Mouse (Mus musculus): ENCODE measurements at regions not wholly inside any gene's neighbourhood (a gene's known extent, or its start where the extent isn't known, plus 50 kb on each side); places are given as distances from the start of the nearest gene placed in this dataset.

GRCm38 (mm10) chr6:16999451-17000139, 65.4 kb upstream of the Tes start:
- 60% methylated on average over 21 of the region's 21 CpGs for WGBS
- no peak for ATAC-seq (replicated peaks; ENCODE audit: low FRiP score)
- Histone ChIP-seq H3K4me2 (0 out of 2 replicates have a peak overlapping the region, but pooled peaks have one; percentile 8), H3K4me3 (replicated peaks) (no peak overlapping the region), H3K27ac (no peak overlapping the region), H3K27me3 (0 out of 2 replicates have a peak, but pooled peaks cover 4% of the 10 kb centered on the region), H3K36me3 (no peaks in the 10 kb centered on the region), H3K9ac (no peak overlapping the region), H3K4me1 (peaks cover 4% of the 10 kb centered on the region; the same call in 1 of the 2 replicates), H3K9me3 (replicated peaks) (no peaks in the 10 kb centered on the region)

- 0 out of 2 replicates have a peak, but pooled peaks cover 7% of the 10 kb centered on the region for H3K27me3 ChIP-seq
- WGBS: 53% methylated on average over 10 of the region's 10 CpGs
- H3K9me3 ChIP-seq (replicated peaks): no peaks in the 10 kb centered on the region
- H3K4me1 ChIP-seq: peaks cover 4% of the 10 kb centered on the region; the same call in 1 of the 2 replicates
- H3K27ac ChIP-seq: no peak overlapping the region
- no peak overlapping the region for H3K9ac ChIP-seq
- ATAC-seq (replicated peaks; ENCODE audit: low FRiP score): no peak
- no peaks in the 10 kb centered on the region for H3K36me3 ChIP-seq
- no peak overlapping the region for H3K4me3 ChIP-seq (replicated peaks)
- peak overlapping the region; percentile 30; the same call in 1 of the 2 replicates for H3K4me2 ChIP-seq
Measured at GRCm38 (mm10) chr6:16995495-16995936, 69.4 kb upstream of the Tes start.

GRCm38 (mm10) chr6:16994711-16995110, 70.2 kb upstream of the Tes start:
- Histone ChIP-seq H3K9ac (no peak overlapping the region), H3K36me3 (no peaks in the 10 kb centered on the region), H3K4me1 (peaks cover 4% of the 10 kb centered on the region; the same call in 1 of the 2 replicates), H3K4me2 (no peak overlapping the region), H3K4me3 (replicated peaks) (no peak overlapping the region), H3K9me3 (replicated peaks) (no peaks in the 10 kb centered on the region), H3K27me3 (0 out of 2 replicates have a peak, but pooled peaks cover 7% of the 10 kb centered on the region), H3K27ac (no peak overlapping the region)
- 9% methylated on average over 8 of the region's 8 CpGs for WGBS
- ATAC-seq (replicated peaks; ENCODE audit: low FRiP score): peak; percentile 62; the same call in 1 of the 2 replicates

GRCm38 (mm10) chr6:16991996-16992591, 72.9 kb upstream of the Tes start:
- no peak overlapping the region for H3K4me2 ChIP-seq
- ATAC-seq (replicated peaks; ENCODE audit: low FRiP score): no peak
- no peak overlapping the region for H3K27ac ChIP-seq
- H3K9me3 ChIP-seq (replicated peaks): no peaks in the 10 kb centered on the region
- H3K36me3 ChIP-seq: no peaks in the 10 kb centered on the region
- peaks cover 4% of the 10 kb centered on the region; the same call in 1 of the 2 replicates for H3K4me1 ChIP-seq
- no peak overlapping the region for H3K9ac ChIP-seq
- H3K27me3 ChIP-seq: 0 out of 2 replicates have a peak, but pooled peaks cover 7% of the 10 kb centered on the region
- H3K4me3 ChIP-seq (replicated peaks): no peak overlapping the region
- WGBS: 68% methylated on average over 15 of the region's 15 CpGs

- Histone ChIP-seq H3K4me1 (no peaks in the 10 kb centered on the region), H3K27me3 (0 out of 2 replicates have a peak, but pooled peaks cover 2% of the 10 kb centered on the region), H3K9ac (no peak overlapping the region), H3K4me3 (replicated peaks) (no peak overlapping the region), H3K4me2 (no peak overlapping the region), H3K9me3 (replicated peaks) (no peaks in the 10 kb centered on the region), H3K27ac (no peak overlapping the region), H3K36me3 (no peaks in the 10 kb centered on the region)
- no peak for ATAC-seq (replicated peaks; ENCODE audit: low FRiP score)
- 26% methylated on average over 3 of the region's 3 CpGs for WGBS
Measured at GRCm38 (mm10) chr6:16978206-16978505, 79.9 kb upstream of the Tfec start.

GRCm38 (mm10) chr6:16977392-16978205, 79.4 kb upstream of the Tfec start:
- H3K27me3 ChIP-seq: 0 out of 2 replicates have a peak, but pooled peaks cover 2% of the 10 kb centered on the region

GRCm38 (mm10) chr6:16965658-16966057, 67.4 kb upstream of the Tfec start:
- H3K36me3 ChIP-seq: no peaks in the 10 kb centered on the region
- no peaks in the 10 kb centered on the region for H3K27me3 ChIP-seq
- H3K4me2 ChIP-seq: no peak overlapping the region
- no peaks in the 10 kb centered on the region for H3K4me1 ChIP-seq
- no peak overlapping the region for H3K27ac ChIP-seq
- ATAC-seq (replicated peaks; ENCODE audit: low FRiP score): no peak
- no peak overlapping the region for H3K9ac ChIP-seq
- H3K9me3 ChIP-seq (replicated peaks): no peaks in the 10 kb centered on the region
- WGBS: 71% methylated on average over 5 of the region's 5 CpGs
- no peak overlapping the region for H3K4me3 ChIP-seq (replicated peaks)

More at GRCm38 (mm10) chr6:16977392-16978205, 79.4 kb upstream of the Tfec start:
- Histone ChIP-seq H3K4me3 (replicated peaks) (no peak overlapping the region), H3K9me3 (replicated peaks) (no peaks in the 10 kb centered on the region), H3K27ac (no peak overlapping the region), H3K9ac (no peak overlapping the region), H3K36me3 (no peaks in the 10 kb centered on the region), H3K4me1 (no peaks in the 10 kb centered on the region), H3K4me2 (no peak overlapping the region)
- ATAC-seq (replicated peaks; ENCODE audit: low FRiP score): no peak
- WGBS: 66% methylated on average over 14 of the region's 14 CpGs

GRCm38 (mm10) chr6:16964362-16964761, 66.1 kb upstream of the Tfec start:
- no peaks in the 10 kb centered on the region for H3K36me3 ChIP-seq
- no peaks in the 10 kb centered on the region for H3K4me1 ChIP-seq
- 78% methylated on average over 2 of the region's 2 CpGs for WGBS
- H3K4me3 ChIP-seq (replicated peaks): no peak overlapping the region
- H3K9me3 ChIP-seq (replicated peaks): no peaks in the 10 kb centered on the region
- no peak for ATAC-seq (replicated peaks; ENCODE audit: low FRiP score)
- H3K4me2 ChIP-seq: no peak overlapping the region
- H3K27ac ChIP-seq: no peak overlapping the region
- H3K27me3 ChIP-seq: no peaks in the 10 kb centered on the region
- no peak overlapping the region for H3K9ac ChIP-seq

GRCm38 (mm10) chr6:16963958-16964357, 65.7 kb upstream of the Tfec start:
- Histone ChIP-seq H3K4me2 (no peak overlapping the region), H3K27ac (no peak overlapping the region), H3K27me3 (no peaks in the 10 kb centered on the region), H3K4me1 (no peaks in the 10 kb centered on the region), H3K36me3 (no peaks in the 10 kb centered on the region), H3K9me3 (replicated peaks) (no peaks in the 10 kb centered on the region), H3K9ac (no peak overlapping the region), H3K4me3 (replicated peaks) (no peak overlapping the region)
- ATAC-seq (replicated peaks; ENCODE audit: low FRiP score): no peak
- WGBS: 74% methylated on average over 3 of the region's 3 CpGs

- Histone ChIP-seq H3K27me3 (no peaks in the 10 kb centered on the region), H3K9me3 (replicated peaks) (no peaks in the 10 kb centered on the region), H3K4me1 (no peaks in the 10 kb centered on the region), H3K4me2 (no peak overlapping the region), H3K27ac (no peak overlapping the region), H3K36me3 (no peaks in the 10 kb centered on the region), H3K4me3 (replicated peaks) (no peak overlapping the region), H3K9ac (no peak overlapping the region)
- 73% methylated on average over 3 of the region's 3 CpGs for WGBS
- no peak for ATAC-seq (replicated peaks; ENCODE audit: low FRiP score)
Measured at GRCm38 (mm10) chr6:16958102-16958501, 59.9 kb upstream of the Tfec start.

- H3K9ac ChIP-seq: no peak overlapping the region
- ATAC-seq (replicated peaks; ENCODE audit: low FRiP score): no peak
- no peak overlapping the region for H3K4me2 ChIP-seq
- no peak overlapping the region for H3K4me3 ChIP-seq (replicated peaks)
- H3K27me3 ChIP-seq: no peaks in the 10 kb centered on the region
- H3K27ac ChIP-seq: no peak overlapping the region
- no peaks in the 10 kb centered on the region for H3K9me3 ChIP-seq (replicated peaks)
- H3K36me3 ChIP-seq: no peaks in the 10 kb centered on the region
- H3K4me1 ChIP-seq: no peaks in the 10 kb centered on the region
- WGBS: 75% methylated on average over 6 of the region's 6 CpGs
Measured at GRCm38 (mm10) chr6:16956771-16957435, 58.7 kb upstream of the Tfec start.

All from kidney, embryonic 15.5 days (tissue).